Mouse (Mus musculus) spleen, adult 2 months (tissue): ENCODE results near the gene Cntn4. TPM values are rescaled to one million over a fixed set of nuclear protein-coding genes. Genes with fewer than 3 reads are reported as not detected.

Experiments used
- DNase-seq, 2 experiments: peaks; one replicate each; pipeline versions ENCODE4 v3.0.0 to v3.0.0-alpha.2; 2012 to 2021; ENCODE audit warnings: low spot score in 2 of 2, low read depth in 1 of 2
- H3K27ac ChIP-seq: fragments of 200-500 bp; 2 replicates; pipeline ENCODE4 v1.5.1; 2012; ENCODE audit warnings: low read length, inconsistent platforms; ENCODE audit not compliant: insufficient read depth
- H3K27me3 ChIP-seq: fragments of 200-500 bp; 2 replicates; pipeline ENCODE4 v1.6.1; 2012; ENCODE audit warnings: mild to moderate bottlenecking, moderate library complexity, low read length, inconsistent platforms; ENCODE audit not compliant: control insufficient read depth, insufficient read depth
- H3K36me3 ChIP-seq: fragments of 200-500 bp; 2 replicates; pipeline ENCODE4 v1.6.1; 2012; ENCODE audit warnings: mild to moderate bottlenecking, low read length, inconsistent platforms; ENCODE audit not compliant: control insufficient read depth, insufficient read depth
- H3K4me1 ChIP-seq: fragments of 200-500 bp; 2 replicates; pipeline ENCODE4 v1.6.1; 2011; ENCODE audit warnings: inconsistent platforms; ENCODE audit not compliant: control insufficient read depth, insufficient read depth, insufficient read length
- H3K4me3 ChIP-seq: fragments of 200-500 bp; 2 replicates; pipeline ENCODE4 v1.5.1; 2011; ENCODE audit warnings: mild to moderate bottlenecking, inconsistent platforms; ENCODE audit not compliant: insufficient read depth, insufficient read length; ENCODE audit errors: extremely low read depth
- CTCF ChIP-seq: fragments of 200-500 bp; IDR thresholded peaks from 2 replicates; pipeline ENCODE4 v1.5.1; 2011; ENCODE audit warnings: mild to moderate bottlenecking, inconsistent platforms; ENCODE audit not compliant: insufficient read depth, insufficient read length, insufficient replicate concordance; ENCODE audit errors: extremely low read depth
- POLR2A ChIP-seq: fragments of 200-500 bp; IDR thresholded peaks from 2 replicates; pipeline ENCODE4 v1.6.1; 2011; ENCODE audit warnings: low read depth, low read length, inconsistent platforms
- WGBS: fragments of 180-500 bp; shearing (Covaris S2); methylation state at CpG from one replicate; pipeline ENCODE4 v1.1.7; 2018; 5-methylcytosine and 5-hydroxymethylcytosine counted together
- polyA plus RNA-seq: library from polyadenylated mRNA; depleted of rRNA; stranded (reverse); fragments of >200 nt; gene quantifications from 2 replicates; pipeline ENCODE4 v1.2.3, GENCODE M21; 2012

Cntn4 gene
- polyA plus RNA-seq, 1 experiment: not detected

DNA sequence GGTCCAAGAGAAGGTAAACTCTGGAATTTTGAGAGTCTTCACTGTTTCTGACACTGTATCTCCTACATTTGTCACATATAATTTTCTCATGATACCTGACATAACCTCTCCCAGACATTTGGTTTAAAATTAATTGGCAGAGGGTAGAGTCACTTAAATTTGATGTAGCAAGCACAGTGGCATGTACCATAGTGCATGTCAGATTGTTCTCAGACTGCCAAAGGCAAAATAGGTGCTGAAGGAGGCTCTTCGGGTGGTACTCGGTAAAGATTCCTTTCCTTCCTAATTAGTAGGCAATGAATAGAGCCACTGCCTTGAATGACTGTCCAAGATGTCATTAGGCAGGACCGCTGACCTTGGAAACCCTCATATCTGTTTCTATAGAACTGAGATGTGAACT lies 477.9 kb downstream of the Cntn4 start:
- WGBS: 90% methylated on average over 3 of the region's 3 CpGs
- TF ChIP-seq CTCF: no peak
- no peak for TF ChIP-seq POLR2A
- DNase-seq: no peak
- no peak overlapping the region for H3K27ac ChIP-seq
- H3K36me3 ChIP-seq: no peaks in the 10 kb centered on the region
- H3K27me3 ChIP-seq: no peaks in the 10 kb centered on the region
- no peak overlapping the region for H3K4me3 ChIP-seq
- no peaks in the 10 kb centered on the region for H3K4me1 ChIP-seq

DNA sequence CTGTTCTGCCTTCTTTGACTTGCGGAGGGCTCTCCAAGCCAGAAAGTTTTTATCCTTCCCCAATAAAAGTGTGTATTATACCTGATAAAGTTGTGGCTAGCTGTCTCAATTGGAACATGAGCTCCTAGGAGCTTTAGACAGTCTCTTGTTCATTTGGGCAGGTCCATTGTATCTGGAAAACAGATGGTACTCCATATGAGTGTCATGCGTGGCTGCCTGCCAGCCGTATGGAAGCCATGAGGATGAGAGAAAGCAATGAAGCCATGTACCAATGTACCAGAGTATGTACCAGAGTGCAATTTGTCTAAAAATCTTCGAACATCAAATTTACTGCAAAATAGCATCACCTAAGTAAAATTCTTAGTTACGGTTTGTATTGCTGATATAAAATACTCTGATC lies 500.1 kb downstream of the Cntn4 start:
- 81% methylated on average over 5 of the region's 5 CpGs for WGBS
- no peaks in the 10 kb centered on the region for H3K36me3 ChIP-seq
- no peak overlapping the region for H3K27ac ChIP-seq
- no peaks in the 10 kb centered on the region for H3K27me3 ChIP-seq
- no peaks in the 10 kb centered on the region for H3K4me1 ChIP-seq
- H3K4me3 ChIP-seq: no peak overlapping the region
- TF ChIP-seq POLR2A: no peak
- no peak for TF ChIP-seq CTCF
- DNase-seq: no peak

DNA sequence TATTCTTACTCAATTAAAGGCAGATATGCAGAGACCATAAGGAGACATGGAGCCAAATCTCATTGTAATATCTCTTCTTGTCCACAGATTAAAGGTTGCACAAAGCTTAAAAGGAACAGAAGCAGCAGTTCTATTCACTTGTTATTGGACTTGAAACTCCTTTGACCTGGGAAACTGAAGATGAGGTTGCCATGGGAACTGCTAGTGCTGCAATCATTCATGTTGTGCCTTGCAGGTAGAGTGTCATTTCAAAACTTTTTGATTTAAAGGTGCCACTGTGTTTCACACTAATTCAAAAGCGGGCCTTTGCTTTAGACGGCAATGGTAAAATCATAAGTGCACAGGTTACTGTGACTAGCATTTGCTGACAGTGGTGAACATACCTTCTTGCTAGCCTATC lies 504.1 kb downstream of the Cntn4 start:
- TF ChIP-seq POLR2A: no peak
- TF ChIP-seq CTCF: no peak
- 89% methylated on average over 2 of the region's 2 CpGs for whole genome bisulfite sequencing

DNA sequence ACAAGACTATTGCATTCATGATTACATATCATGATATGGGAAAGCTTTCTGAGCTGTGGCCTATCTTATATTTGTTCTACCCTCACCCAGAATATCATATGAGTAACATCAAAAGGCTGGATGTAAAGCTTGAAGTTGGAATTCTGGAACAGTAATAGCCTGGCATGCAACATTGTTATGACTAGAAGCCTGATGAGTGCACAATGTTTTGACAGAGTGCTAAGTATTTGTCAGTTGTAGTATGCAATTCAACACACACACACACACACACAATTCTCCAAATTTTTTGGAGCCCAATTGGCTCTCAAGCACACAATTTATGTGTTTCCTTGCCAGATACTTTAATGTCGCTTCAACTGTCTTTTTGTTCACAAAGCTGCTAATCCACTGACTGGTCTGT lies 523.5 kb downstream of the Cntn4 start:
- Histone ChIP-seq H3K36me3 (no peaks in the 10 kb centered on the region), H3K27me3 (no peaks in the 10 kb centered on the region), H3K4me1 (no peaks in the 10 kb centered on the region), H3K27ac (no peak overlapping the region), H3K4me3 (no peak overlapping the region)
- 82% methylated on average over 1 of the region's 1 CpGs for WGBS
- no peak for DNase-seq
- TF ChIP-seq CTCF: no peak
- TF ChIP-seq POLR2A: no peak

More for the DNA sequence above, 504.1 kb downstream of the Cntn4 start:
- H3K4me1 ChIP-seq: no peaks in the 10 kb centered on the region
- DNase-seq: no peak
- H3K27me3 ChIP-seq: no peaks in the 10 kb centered on the region
- H3K4me3 ChIP-seq: no peak overlapping the region
- H3K27ac ChIP-seq: no peak overlapping the region
- H3K36me3 ChIP-seq: no peaks in the 10 kb centered on the region

DNA sequence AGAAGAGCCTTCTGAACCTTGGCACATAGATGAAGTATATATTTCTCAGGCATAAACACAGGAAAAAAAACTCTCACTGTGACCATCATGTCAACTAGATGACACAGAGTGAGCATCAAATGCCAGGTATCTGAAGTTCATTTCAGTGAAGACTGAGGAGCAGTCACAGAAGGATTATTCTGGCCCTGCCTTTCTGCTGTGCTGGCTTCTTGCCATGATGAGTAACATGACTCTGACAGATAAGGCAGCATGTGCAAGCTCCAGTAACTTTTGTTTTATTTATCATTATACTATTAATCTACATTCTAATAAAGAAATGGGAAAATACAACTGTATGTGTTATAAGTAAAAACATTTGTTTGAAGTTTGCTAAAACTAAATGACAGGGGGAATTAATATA lies 529.9 kb downstream of the Cntn4 start:
- Histone ChIP-seq H3K36me3 (no peaks in the 10 kb centered on the region), H3K4me3 (no peak overlapping the region), H3K27ac (no peak overlapping the region), H3K27me3 (no peaks in the 10 kb centered on the region), H3K4me1 (no peaks in the 10 kb centered on the region)
- DNase-seq: no peak
- TF ChIP-seq POLR2A (no peak), CTCF (no peak)

DNA sequence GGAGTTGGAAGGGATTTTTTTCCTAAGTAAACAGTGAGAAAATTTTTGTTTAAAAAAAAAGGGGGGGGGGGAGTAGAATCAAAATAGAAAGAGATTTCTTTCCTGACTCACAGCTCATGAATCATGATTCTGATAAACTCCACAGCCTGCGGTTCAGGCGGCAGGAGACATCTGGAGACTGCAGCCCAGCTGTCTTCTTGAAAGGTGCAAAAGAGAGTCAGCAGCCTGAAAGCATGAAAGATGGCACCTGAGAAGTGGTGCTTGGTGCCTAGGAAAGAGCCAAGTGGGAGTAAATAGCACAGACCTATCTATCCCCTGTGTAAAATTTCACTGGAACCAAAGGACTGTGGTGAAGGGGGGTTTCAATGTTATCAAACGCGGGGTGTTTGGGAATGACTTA lies 535.6 kb downstream of the Cntn4 start:
- Histone ChIP-seq H3K4me3 (no peak overlapping the region), H3K27ac (no peak overlapping the region), H3K36me3 (no peaks in the 10 kb centered on the region), H3K27me3 (no peaks in the 10 kb centered on the region), H3K4me1 (no peaks in the 10 kb centered on the region)
- no peak for DNase-seq
- WGBS: 90% methylated on average over 4 of the region's 4 CpGs
- TF ChIP-seq CTCF (no peak), POLR2A (no peak)

DNA sequence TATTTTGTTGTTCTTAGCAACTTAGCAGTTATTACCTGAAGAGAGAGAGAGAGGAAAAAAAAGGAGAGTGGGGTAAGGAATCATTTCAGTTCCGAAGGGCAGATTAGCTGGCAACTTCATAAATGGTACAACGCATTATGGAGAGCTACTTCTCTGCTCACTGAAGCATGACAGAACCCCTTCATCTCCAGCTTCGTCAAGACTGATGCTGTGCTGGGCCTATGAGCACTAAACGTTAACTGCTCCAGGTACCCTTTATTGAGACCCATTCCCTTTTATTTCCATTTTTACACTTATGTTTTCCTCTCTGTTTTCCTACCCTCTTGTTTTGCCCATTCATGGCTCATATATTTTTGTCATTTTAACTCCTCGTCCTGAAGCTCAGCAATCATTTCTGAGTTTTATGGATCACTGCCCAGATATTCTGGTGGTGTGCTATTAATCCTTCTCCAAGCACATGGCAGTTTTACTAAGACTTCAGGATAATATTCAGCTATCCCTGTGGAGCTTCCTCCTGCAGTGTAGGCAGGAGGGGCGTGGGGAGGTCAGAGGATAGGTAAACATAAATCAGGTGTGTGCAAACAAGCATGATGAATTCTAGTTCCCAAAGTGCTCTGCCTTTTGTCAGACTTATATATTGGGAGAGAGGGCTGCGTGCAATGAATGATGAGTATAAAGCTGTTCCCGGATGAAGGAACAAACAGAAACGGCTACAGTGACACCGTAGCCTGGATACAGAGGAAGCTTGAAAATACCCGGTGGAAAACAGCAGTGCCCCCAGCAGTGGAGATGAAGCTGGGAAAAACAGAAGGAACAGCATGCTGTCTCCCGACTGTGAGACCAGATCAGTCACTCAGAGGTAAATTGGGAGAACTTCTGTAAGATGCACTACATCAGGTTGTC lies 559.8 kb downstream of the Cntn4 start:
- Histone ChIP-seq H3K4me3 (no peak overlapping the region), H3K4me1 (no peaks in the 10 kb centered on the region), H3K27me3 (no peaks in the 10 kb centered on the region), H3K36me3 (no peaks in the 10 kb centered on the region), H3K27ac (no peak overlapping the region)
- TF ChIP-seq CTCF (no peak), POLR2A (no peak)
- no peak for DNase-seq
- 82% methylated on average over 12 of the region's 12 CpGs for WGBS
